Mouse (Mus musculus) telencephalon, adult 2 months (tissue): ENCODE measurements around the gene Batf3.
A peak's percentile ranks its signal among the peaks of the same experiment; 100 is the strongest.

Source experiments
- DNase-seq: peaks from one replicate; pipeline ENCODE4 v3.0.0-alpha.2; 2011; ENCODE audit warnings: low read depth, low spot score

The Batf3 gene

GRCm38 (mm10) chr1:191086304-191086878 lies 11.3 kb upstream of the Batf3 start:
- DNase-seq, result no peak

DNA sequence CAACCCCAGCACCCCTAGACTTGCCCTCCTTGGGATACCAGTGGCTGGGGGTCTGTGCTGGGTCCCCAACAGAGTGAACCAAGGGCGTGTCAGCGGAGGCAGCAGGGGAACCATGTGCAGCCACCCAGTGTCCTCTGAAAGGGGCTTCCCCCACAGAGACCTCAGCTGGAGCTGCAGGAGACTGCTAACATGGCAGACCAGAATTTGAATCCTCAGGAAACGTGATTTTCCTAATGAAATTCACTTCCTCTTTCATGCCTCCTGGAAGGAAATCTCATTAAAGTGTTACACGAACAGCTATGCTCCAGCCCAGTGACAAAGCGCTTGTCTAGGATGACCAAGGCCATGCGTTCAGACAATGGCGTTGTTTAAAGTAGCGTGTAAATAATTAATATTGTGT lies 10.7 kb upstream of the Batf3 start:
- DNase-seq, result no peak

DNA sequence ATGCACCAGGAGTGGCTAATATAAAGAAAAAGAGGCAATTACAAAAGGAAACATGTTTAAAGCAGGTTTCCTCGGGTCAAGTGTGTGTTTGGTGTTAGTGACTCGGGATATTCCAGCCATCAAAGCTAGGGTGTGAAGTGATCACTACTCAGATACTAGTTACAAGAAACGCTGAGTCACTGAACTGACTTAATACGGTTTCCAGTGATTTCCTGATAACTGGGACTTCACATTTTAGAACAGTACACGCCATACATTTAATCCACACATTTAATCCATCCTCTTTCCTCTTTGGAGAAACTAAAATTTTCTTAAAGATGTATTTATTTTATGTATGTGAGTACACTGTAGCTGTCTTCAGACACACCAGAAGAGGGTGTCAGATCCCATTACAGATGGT lies 9.7 kb upstream of the Batf3 start:
- DNase-seq, result no peak

- no peak for DNase-seq
These were observed 8.3 kb upstream of the Batf3 start for GRCm38 (mm10) chr1:191089355-191089754.

- no peak for DNase-seq
These were observed 5.6 kb upstream of the Batf3 start for GRCm38 (mm10) chr1:191092050-191092449.

- peak; percentile 83 for DNase-seq
These were observed 4.1 kb upstream of the Batf3 start for GRCm38 (mm10) chr1:191093578-191093977.

GRCm38 (mm10) chr1:191095019-191095418 lies 2.6 kb upstream of the Batf3 start:
- DNase-seq, result no peak

GRCm38 (mm10) chr1:191096871-191097681 lies 571 bp upstream of the Batf3 start:
- DNase-seq, result no peak

DNA sequence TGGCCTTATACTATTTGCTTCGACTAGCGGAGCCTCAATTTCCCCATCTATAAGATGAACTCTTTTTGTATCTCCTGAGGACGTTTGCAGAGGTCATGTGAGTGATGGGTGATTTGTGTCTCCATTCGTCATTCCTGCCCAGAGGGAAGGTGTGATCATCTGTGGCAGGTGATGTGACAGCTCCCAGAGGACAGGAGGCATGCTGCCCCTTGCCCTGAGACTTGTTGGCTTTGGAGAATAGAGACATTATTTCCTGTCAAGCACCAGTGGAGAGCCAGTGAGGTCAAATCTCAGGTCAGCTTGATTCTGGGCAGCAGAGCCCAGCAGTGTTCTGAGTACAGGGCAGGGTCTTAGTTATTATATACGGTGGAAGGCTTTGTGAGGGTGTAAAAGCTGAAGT lies 1.5 kb downstream of the Batf3 start:
- no peak for DNase-seq

- DNase-seq, result no peak
These were observed 2.2 kb downstream of the Batf3 start for GRCm38 (mm10) chr1:191099772-191100291.

- DNase-seq, result no peak
These were observed 5.2 kb downstream of the Batf3 start for GRCm38 (mm10) chr1:191102730-191103370.

- no peak for DNase-seq
These were observed 7.6 kb downstream of the Batf3 start for GRCm38 (mm10) chr1:191105246-191105645.

GRCm38 (mm10) chr1:191107306-191107705 lies 9.7 kb downstream of the Batf3 start:
- no peak for DNase-seq

DNA sequence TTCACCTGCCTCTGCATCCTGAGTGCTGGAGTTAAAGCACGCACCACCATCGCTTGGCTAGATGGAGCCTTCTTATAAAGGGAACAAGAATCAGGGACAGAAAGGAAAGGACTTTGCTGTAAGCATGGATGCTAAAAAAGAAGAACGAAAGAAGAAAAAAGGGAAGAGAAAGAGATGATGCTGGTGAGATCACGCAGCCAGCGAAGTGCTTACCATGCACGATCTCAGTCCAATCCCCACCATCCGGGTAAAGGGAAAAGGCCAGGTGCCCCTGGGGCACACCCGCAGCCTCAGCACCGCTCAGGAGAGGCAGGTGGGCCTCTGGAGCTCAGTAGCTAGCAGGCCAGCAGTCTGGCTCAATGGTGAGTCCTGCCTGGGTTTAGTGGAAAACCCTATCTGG lies 12.3 kb downstream of the Batf3 start:
- DNase-seq, result no peak

DNA sequence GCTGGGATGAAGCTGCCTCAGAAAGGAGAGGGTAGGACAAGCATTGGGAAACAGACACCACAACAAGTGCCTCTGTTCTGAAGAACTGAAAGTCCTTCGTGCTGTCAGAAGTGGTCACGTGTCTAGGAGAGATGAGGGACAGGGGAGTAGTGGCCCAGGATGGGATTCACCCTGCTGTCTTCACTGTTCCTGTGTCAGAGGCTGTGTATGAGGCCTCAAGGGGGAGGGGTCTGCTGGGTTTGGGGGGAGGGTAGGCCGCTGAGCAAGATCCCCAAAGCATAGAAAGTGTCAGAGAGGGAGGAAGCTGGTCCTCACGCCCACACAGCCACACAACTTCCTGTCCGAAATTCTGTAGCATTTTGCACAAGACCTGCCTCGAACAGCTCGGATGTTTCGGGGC lies 13.5 kb downstream of the Batf3 start:
- DNase-seq, result no peak

- DNase-seq, result no peak
These were observed 17.2 kb downstream of the Batf3 start for GRCm38 (mm10) chr1:191114868-191115267.

GRCm38 (mm10) chr1:191115514-191116238 lies 18.0 kb downstream of the Batf3 start:
- DNase-seq, result no peak

DNA sequence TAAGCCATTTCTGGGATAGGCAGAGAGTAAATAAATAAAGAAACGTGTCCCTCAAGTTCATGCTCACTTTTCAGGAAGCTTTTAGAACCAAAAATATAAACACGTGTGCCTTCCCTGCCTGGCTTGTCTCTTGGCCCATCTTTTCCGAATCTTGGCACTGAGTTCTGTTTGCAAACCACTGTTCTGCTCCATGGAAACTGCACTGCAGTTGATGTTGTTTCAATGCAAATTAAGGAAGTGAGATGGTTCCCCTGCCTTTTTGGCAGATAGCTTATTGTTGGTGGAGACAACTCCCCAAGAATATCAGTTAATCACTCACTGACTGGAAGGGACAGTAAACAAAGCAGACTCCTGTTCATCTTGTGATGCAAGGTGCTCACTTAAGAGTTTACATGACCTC lies 25.1 kb downstream of the Batf3 start:
- DNase-seq, result no peak

GRCm38 (mm10) chr1:191123696-191124095 lies 26.0 kb downstream of the Batf3 start:
- DNase-seq, result no peak

GRCm38 (mm10) chr1:191124288-191124687 lies 26.6 kb downstream of the Batf3 start:
- no peak for DNase-seq

GRCm38 (mm10) chr1:191125811-191126638 lies 28.4 kb downstream of the Batf3 start:
- DNase-seq, result no peak
